In the genomic region with DNA sequence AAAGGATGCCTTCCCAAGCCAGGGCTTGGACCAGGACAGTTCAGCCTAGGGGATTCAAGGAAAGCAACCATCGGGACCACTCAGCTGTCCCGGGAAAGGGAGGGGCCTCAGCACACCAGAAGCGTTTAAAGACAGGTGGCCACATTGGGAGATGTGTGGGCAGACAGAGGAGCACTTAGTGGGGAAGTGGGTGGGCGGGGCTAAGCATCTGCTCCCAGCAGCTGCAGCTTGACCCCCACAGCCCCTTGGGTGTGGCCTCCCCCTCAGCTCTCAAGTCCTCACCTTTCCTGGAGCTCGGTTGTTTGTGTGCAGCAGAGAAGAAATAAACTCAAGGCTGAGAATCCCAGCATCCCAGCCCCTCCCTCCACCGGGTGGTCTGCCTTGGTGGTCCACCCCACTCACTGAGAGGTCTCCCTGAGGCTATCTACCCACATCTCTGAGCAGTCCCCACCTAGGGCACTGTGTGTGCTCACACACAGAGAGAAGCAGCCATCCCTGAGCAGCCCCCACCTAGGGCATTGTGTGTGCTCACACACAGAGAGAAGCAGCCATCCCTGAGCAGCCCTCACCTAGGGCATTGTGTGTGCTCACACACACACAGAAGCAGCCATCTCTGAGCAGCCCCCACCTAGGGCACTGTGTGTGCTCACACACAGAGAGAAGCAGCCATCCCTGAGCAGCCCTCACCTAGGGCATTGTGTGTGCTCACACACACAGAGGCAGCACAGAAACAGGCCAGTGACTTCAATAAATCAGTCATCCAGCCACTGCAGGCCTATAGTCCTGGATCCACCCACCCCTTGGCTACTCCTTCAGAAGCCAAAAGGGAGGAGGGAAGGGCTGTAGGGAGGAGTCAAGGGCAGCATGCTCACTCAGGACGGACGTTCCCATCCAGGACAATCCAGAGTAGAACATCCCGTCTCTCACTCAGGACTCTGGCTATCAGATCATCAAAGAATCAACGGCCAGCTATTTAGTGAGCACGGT, we compare ENCODE assay signal across 9 mouse cellular contexts.
A peak's percentile ranks its signal among the peaks of the same experiment; 100 is the strongest.
DNase-seq lines count a peak whose midpoint lies in the region; ATAC-seq and TF ChIP-seq lines count a peak whose summit lies in the region.
"Had no signal": no experiment of that assay in that cellular context is flagged by ENCODE, and none has a peak within 500 bp of the region (broad histone marks: within the 10 kb centered on the region; RNA-seq: fewer than 3 reads in every experiment).

No protein-coding gene starts in this region.

- CTCF ChIA-PET in Patski (lab: Charles Lee) = interaction anchor here (0.8 to 2.0 kb wide), 3 partner anchors 10 to 79 kb away, joined by 4 to 7 read pairs (median 6); no protein-coding TSS in a partner anchor

- H3K4me1 ChIP-seq in heart, embryonic 15.5 days (replicated peaks) = peaks cover 62% of the 10 kb centered on the region

- H3K9me3 ChIP-seq in heart, embryonic 15.5 days (replicated peaks) = no peaks in the 10 kb centered on the region
- H3K9me3 ChIP-seq: liver, embryonic 15.5 days had no signal

- peak; percentile 29 for ATAC-seq in Patski
- 0 out of 2 replicates have a peak, but pooled peaks have one; percentile 7 for ATAC-seq in heart, embryonic 15.5 days (replicated peaks; ENCODE audit: insufficient number of reproducible peaks, insufficient read depth, low FRiP score, low read depth)

- H3K27ac ChIP-seq in heart, embryonic 15.5 days = no peak overlapping the region
- H3K27ac ChIP-seq: liver, embryonic 15.5 days had no signal

- no peak overlapping the region for H3K9ac ChIP-seq in heart, embryonic 15.5 days
- H3K9ac ChIP-seq: liver, embryonic 15.5 days had no signal

- H3K4me3 ChIP-seq in heart, embryonic 15.5 days = no peak overlapping the region
- H3K4me3 ChIP-seq: liver, embryonic 15.5 days had no signal

- DNase-seq in A20 (ENCODE audit: low read depth, low spot score) = peak; percentile 33
- DNase-seq in Patski (ENCODE audit: low read depth, low spot score) = no peak
- DNase-seq in lung, postnatal 25 days (ENCODE audit: low spot score) = peak; percentile 69
- DNase-seq in adrenal gland, adult 8-10 months = no peak
- no peak for DNase-seq in left cerebral cortex, postnatal 10 days (ENCODE audit: extremely low spot score in 1 of 2, low spot score in 2 of 2)
- no peak for DNase-seq in layer of hippocampus, adult 11-12 months (ENCODE audit: low spot score)
- no peak for DNase-seq in Muller cell, postnatal 12 days (ENCODE audit: inconsistent ontology term)

- H3K36me3 ChIP-seq in heart, embryonic 15.5 days = 0 out of 2 replicates have a peak, but pooled peaks cover 2% of the 10 kb centered on the region
- H3K36me3 ChIP-seq: liver, embryonic 15.5 days had no signal

- 27% methylated on average over 11 of the region's 11 CpGs for WGBS in heart, embryonic 15.5 days

- H3K4me2 ChIP-seq in heart, embryonic 15.5 days = no peak overlapping the region
- H3K4me2 ChIP-seq: liver, embryonic 15.5 days had no signal

- intact Hi-C loops in left cerebral cortex, postnatal 10 days (cut with DNase I) = no loop called here

- in situ Hi-C loops in Patski (cut with MboI; ENCODE audit: low pct_unique_long_range_greater_than_20kb) = no loop called here

- no peaks in the 10 kb centered on the region for H3K27me3 ChIP-seq in Patski
- no peaks in the 10 kb centered on the region for H3K27me3 ChIP-seq in heart, embryonic 15.5 days
- H3K27me3 ChIP-seq: liver, embryonic 15.5 days had no signal

- POLR2A ChIA-PET in Patski (lab: Charles Lee) = interaction anchor here (0.6 to 1.1 kb wide), 2 partner anchors 12 to 58 kb away, joined by 3 read pairs; no protein-coding TSS in a partner anchor

- no peak for TF ChIP-seq CTCF in Patski (IDR thresholded peaks at IDR 0.05)

Comparison
In these comparisons a context has a peak if more than half of its experiments do, and no peak if none do; other contexts are left out.
1. DNase-seq: peak in A20 (single experiment) and lung, postnatal 25 days (single experiment); none in Patski (single experiment), adrenal gland, adult 8-10 months (single experiment), left cerebral cortex, postnatal 10 days (0 of 2), layer of hippocampus, adult 11-12 months (single experiment) and Muller cell, postnatal 12 days (single experiment).